Mouse (Mus musculus) forebrain, embryonic 10.5 days (tissue): Measurements from ENCODE around the gene Dab1. TPM values are rescaled to one million over a fixed set of nuclear protein-coding genes. Genes with fewer than 3 reads are reported as not detected.

Source experiments
- DNase-seq: peaks from one replicate; pipeline ENCODE4 v3.0.0-alpha.2; 2017; ENCODE audit warnings: low spot score; ENCODE audit errors: extremely low spot score
- H3K27ac ChIP-seq: fragments of 300-500 bp; sonication (generic); 2 replicates; pipeline ENCODE4 v1.5.1; 2016; ENCODE audit warnings: mild to moderate bottlenecking
- H3K27me3 ChIP-seq: fragments of 300-500 bp; sonication (generic); 2 replicates; pipeline ENCODE4 v1.6.1; 2016; ENCODE audit warnings: mild to moderate bottlenecking; ENCODE audit not compliant: poor library complexity, severe bottlenecking
- H3K36me3 ChIP-seq: fragments of 300-500 bp; sonication (generic); replicated peaks from 2 replicates; pipeline ENCODE4 v1.6.1; 2016; ENCODE audit warnings: mild to moderate bottlenecking, moderate library complexity
- H3K4me1 ChIP-seq: fragments of 300-500 bp; sonication (generic); 2 replicates; pipeline ENCODE4 v1.6.1; 2016
- H3K4me3 ChIP-seq: fragments of 300-500 bp; sonication (generic); 2 replicates; pipeline ENCODE4 v1.5.1; 2016; ENCODE audit warnings: mild to moderate bottlenecking, moderate library complexity
- H3K9me3 ChIP-seq: fragments of 300-500 bp; sonication (generic); 2 replicates; pipeline ENCODE4 v1.6.1; 2016; ENCODE audit warnings: mild to moderate bottlenecking, moderate library complexity
- WGBS: fragments of 180-500 bp; shearing (Covaris S2); methylation state at CpG from one replicate; pipeline ENCODE4 v1.1.7; 2016; 5-methylcytosine and 5-hydroxymethylcytosine counted together
- polyA plus RNA-seq: library from polyadenylated mRNA; unstranded; fragments of >200 nt; fragmentation: Nextera tagmentation; extraction: Ambion mirVana; gene quantifications from 2 replicates; pipeline ENCODE4 v1.2.1, GENCODE M21; 2016

Gene Dab1
- polyA plus RNA-seq, 1 experiment from 2014 or later = 26.4 TPM

DNA sequence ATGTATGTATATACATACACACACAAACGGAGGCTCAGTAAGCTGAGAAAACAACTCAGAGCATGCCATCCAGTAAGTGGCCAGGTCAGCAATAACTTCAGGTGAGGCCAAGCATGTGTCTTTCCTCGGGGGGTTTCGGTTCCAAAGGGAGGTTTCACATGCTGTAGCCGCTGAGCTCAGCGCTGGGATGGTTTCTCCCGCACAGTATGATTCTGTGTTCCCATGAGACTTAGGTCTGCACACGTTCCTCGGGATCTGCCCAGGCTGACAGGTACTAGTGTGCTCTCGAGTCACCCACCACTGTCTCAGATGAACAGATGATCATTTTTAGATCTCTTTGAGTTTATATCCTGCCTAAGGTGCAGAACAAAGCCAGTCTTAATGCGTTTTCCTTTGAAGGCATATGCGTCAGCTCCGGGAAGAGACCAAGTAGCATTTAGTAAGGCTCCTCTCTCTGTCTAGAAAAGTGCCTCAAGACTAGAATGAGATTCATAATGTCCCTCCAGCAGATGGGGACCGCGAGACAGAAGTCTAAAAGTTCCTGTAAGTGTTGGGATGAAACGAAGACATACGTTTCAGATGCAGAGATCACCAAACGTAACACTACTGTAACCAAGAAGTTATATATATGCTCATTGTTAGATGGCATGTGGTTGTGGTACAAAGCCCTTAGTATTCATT, 932.4 kb downstream of the Dab1 start:
- DNase-seq = no peak
- no peak overlapping the region for H3K27ac ChIP-seq
- H3K4me1 ChIP-seq = peaks cover 64% of the 10 kb centered on the region
- H3K4me3 ChIP-seq = no peak overlapping the region
- no peaks in the 10 kb centered on the region for H3K9me3 ChIP-seq
- no peaks in the 10 kb centered on the region for H3K36me3 ChIP-seq
- no peaks in the 10 kb centered on the region for H3K27me3 ChIP-seq
- WGBS = 92% methylated on average over 17 of the region's 17 CpGs

DNA sequence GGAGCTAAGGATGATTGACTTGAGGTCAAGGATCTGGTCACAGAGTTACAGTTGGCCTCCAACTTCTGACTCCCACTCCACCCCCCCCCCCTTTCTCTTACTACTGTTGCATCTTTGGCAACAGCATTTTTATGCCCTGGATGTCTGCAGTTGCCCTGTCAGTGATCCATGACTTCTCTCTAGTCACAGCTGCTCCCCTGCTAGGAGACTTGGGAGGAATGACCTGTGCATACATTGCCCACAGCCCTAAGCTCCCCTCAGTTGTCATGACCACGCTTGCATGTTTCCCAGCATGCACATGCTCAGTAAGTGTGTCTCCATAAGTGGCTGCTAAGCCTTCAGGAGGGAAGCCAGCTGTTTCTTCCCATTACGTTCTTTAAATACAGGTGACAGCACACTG, 936.2 kb downstream of the Dab1 start:
- no peaks in the 10 kb centered on the region for H3K9me3 ChIP-seq
- peaks cover 47% of the 10 kb centered on the region for H3K4me1 ChIP-seq
- 0 out of 2 replicates have a peak overlapping the region, but pooled peaks have one; percentile 1 for H3K27ac ChIP-seq
- 72% methylated on average over 2 of the region's 2 CpGs for WGBS
- H3K4me3 ChIP-seq = no peak overlapping the region
- H3K36me3 ChIP-seq = no peaks in the 10 kb centered on the region
- DNase-seq = no peak
- H3K27me3 ChIP-seq = no peaks in the 10 kb centered on the region

- Histone ChIP-seq H3K4me1 (peaks cover 15% of the 10 kb centered on the region), H3K4me3 (no peak overlapping the region), H3K9me3 (no peaks in the 10 kb centered on the region), H3K36me3 (no peaks in the 10 kb centered on the region), H3K27me3 (no peaks in the 10 kb centered on the region), H3K27ac (no peak overlapping the region)
- 72% methylated on average over 5 of the region's 5 CpGs for WGBS
- DNase-seq = no peak
These were observed 944.4 kb downstream of the Dab1 start for GRCm38 (mm10) chr4:104563512-104563911.

- Histone ChIP-seq H3K4me3 (no peak overlapping the region), H3K9me3 (no peaks in the 10 kb centered on the region), H3K36me3 (no peaks in the 10 kb centered on the region), H3K27me3 (no peaks in the 10 kb centered on the region), H3K4me1 (peaks cover 7% of the 10 kb centered on the region; the same call in 1 of the 2 replicates), H3K27ac (no peak overlapping the region)
- no peak for DNase-seq
- 78% methylated on average over 4 of the region's 4 CpGs for WGBS
These were observed 951.4 kb downstream of the Dab1 start for GRCm38 (mm10) chr4:104570523-104570922.

DNA sequence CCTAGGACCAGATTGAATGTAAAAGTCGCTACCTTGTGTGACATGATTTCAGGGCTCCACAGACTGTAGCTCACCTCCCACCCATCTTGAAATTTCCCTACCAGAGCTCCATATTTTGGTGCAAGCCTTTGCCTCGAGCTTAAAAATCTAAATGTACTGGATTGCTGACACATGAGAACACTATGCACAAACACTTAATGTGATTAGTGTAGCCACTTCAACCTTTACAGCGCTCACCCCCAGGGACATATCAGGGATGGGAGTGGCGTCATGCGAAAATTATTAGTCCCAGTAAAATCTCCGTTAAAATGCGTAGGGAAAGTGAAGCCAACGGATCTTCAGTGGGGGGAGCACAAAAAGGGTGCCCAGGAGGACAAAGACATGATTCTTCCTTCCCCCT, 953.3 kb downstream of the Dab1 start:
- no peak overlapping the region for H3K27ac ChIP-seq

DNA sequence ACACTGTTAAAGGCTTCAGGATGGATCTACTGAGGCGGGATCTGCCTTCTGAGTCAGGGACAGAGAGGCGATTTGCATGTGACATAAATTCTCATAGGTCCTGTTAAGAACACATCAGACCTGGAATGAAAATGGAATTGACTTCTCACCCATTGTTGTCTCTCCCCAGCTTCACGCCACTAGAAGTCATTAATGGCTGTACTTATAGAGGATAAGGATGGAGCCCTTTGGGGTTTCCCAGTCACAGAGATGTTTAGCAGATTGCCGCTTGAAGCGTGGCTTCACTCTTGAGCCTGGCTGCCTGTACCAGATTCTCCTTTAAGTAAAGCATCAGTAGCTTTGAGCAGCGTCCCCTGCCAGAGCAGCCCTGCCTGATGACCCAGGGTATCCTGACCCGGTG, 954.3 kb downstream of the Dab1 start:
- peaks cover 7% of the 10 kb centered on the region; the same call in 1 of the 2 replicates for H3K4me1 ChIP-seq
- H3K27me3 ChIP-seq = no peaks in the 10 kb centered on the region
- H3K36me3 ChIP-seq = no peaks in the 10 kb centered on the region
- WGBS = 83% methylated on average over 7 of the region's 7 CpGs
- no peak for DNase-seq
- H3K4me3 ChIP-seq = no peak overlapping the region
- H3K27ac ChIP-seq = no peak overlapping the region
- no peaks in the 10 kb centered on the region for H3K9me3 ChIP-seq

More for the DNA sequence above, 953.3 kb downstream of the Dab1 start:
- Histone ChIP-seq H3K36me3 (no peaks in the 10 kb centered on the region), H3K27me3 (no peaks in the 10 kb centered on the region), H3K4me1 (peaks cover 7% of the 10 kb centered on the region; the same call in 1 of the 2 replicates), H3K9me3 (no peaks in the 10 kb centered on the region), H3K4me3 (no peak overlapping the region)
- 76% methylated on average over 8 of the region's 8 CpGs for WGBS
- DNase-seq = no peak

- WGBS = 74% methylated on average over 3 of the region's 3 CpGs
- Histone ChIP-seq H3K36me3 (no peaks in the 10 kb centered on the region), H3K4me1 (peaks cover 19% of the 10 kb centered on the region), H3K27me3 (no peaks in the 10 kb centered on the region), H3K27ac (no peak overlapping the region), H3K4me3 (no peak overlapping the region), H3K9me3 (no peaks in the 10 kb centered on the region)
- no peak for DNase-seq
These were observed 959.2 kb downstream of the Dab1 start for GRCm38 (mm10) chr4:104578370-104578769.

DNA sequence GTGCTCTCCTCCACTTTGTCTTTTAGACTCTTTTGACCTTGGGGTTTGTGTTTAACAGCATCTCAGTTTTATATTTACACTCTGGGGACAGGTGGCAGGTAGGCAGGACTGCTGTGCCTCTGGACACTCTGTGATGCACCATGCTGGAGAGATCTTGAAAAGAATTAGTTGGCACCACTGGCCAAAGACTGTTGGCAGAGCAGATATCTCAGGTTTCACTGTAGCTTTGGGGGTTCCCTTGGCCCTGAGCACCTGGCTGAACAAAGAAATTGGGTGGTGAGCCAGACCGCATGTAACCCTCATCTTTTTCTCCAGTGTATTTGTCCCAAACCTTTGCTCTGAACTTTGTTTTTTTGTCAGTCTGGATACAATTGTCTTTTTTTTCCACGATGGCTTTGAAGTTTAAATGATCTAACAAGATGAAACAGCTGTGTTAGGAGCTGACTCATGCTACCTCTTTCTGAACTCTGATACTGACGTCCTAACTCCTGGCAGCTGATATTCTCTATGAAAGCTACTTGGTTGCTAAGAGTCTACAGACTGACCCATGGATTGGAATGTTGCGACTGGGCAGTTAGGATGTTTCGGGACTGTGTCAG, 960.9 kb downstream of the Dab1 start:
- Histone ChIP-seq H3K36me3 (no peaks in the 10 kb centered on the region), H3K9me3 (no peaks in the 10 kb centered on the region), H3K27ac (no peak overlapping the region), H3K4me3 (no peak overlapping the region), H3K4me1 (peaks cover 19% of the 10 kb centered on the region), H3K27me3 (no peaks in the 10 kb centered on the region)
- WGBS = 91% methylated on average over 5 of the region's 5 CpGs
- DNase-seq = no peak

- Histone ChIP-seq H3K9me3 (no peaks in the 10 kb centered on the region), H3K27ac (no peak overlapping the region), H3K4me1 (peaks cover 19% of the 10 kb centered on the region), H3K27me3 (no peaks in the 10 kb centered on the region), H3K4me3 (no peak overlapping the region), H3K36me3 (no peaks in the 10 kb centered on the region)
- DNase-seq = no peak
- 57% methylated on average over 5 of the region's 5 CpGs for WGBS
These were observed 963.6 kb downstream of the Dab1 start for GRCm38 (mm10) chr4:104582726-104583125.

DNA sequence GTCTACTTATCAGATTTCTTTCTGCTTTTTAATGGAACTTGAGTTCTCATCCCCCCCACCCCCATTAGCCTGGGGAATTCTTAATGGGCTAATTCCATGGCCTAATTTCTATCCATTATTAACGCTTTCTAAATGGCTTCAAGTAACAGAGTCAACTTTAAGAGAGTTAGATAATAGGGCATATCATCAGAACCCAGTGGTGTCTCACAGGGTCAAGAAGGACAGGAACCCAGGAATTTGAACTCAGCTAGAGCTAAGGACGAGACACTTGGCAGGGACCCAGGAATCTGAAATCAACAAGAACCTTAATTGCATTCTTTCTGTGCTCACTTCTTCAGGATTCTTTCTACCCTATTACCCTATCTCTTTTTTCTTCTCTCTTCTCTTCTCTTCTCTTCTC, 968.7 kb downstream of the Dab1 start:
- WGBS = 77% methylated on average over 2 of the region's 2 CpGs
- peaks cover 25% of the 10 kb centered on the region for H3K4me1 ChIP-seq
- H3K36me3 ChIP-seq = no peaks in the 10 kb centered on the region

GRCm38 (mm10) chr4:104596936-104597335, 977.8 kb downstream of the Dab1 start:
- H3K27ac ChIP-seq = no peak overlapping the region
- 95% methylated on average over 7 of the region's 7 CpGs for WGBS

More for the DNA sequence above, 968.7 kb downstream of the Dab1 start:
- no peaks in the 10 kb centered on the region for H3K9me3 ChIP-seq
- H3K4me3 ChIP-seq = no peak overlapping the region
- DNase-seq = no peak
- no peak overlapping the region for H3K27ac ChIP-seq
- H3K27me3 ChIP-seq = no peaks in the 10 kb centered on the region

GRCm38 (mm10) chr4:104597490-104598465, 978.6 kb downstream of the Dab1 start:
- H3K36me3 ChIP-seq = no peaks in the 10 kb centered on the region
- no peaks in the 10 kb centered on the region for H3K9me3 ChIP-seq
- 69% methylated on average over 6 of the region's 6 CpGs for WGBS
- H3K4me3 ChIP-seq = no peak overlapping the region
- no peak for DNase-seq
- no peak overlapping the region for H3K27ac ChIP-seq
- H3K4me1 ChIP-seq = peaks cover 26% of the 10 kb centered on the region
- H3K27me3 ChIP-seq = no peaks in the 10 kb centered on the region

More at GRCm38 (mm10) chr4:104596936-104597335, 977.8 kb downstream of the Dab1 start:
- Histone ChIP-seq H3K4me1 (peaks cover 32% of the 10 kb centered on the region), H3K9me3 (no peaks in the 10 kb centered on the region), H3K36me3 (no peaks in the 10 kb centered on the region), H3K27me3 (no peaks in the 10 kb centered on the region), H3K4me3 (no peak overlapping the region)
- DNase-seq = no peak
